Mouse (Mus musculus): Measurements from ENCODE around the gene Fam83f. TPM values are rescaled to one million over a fixed set of nuclear protein-coding genes. Genes with fewer than 3 reads are reported as not detected.

Gene Fam83f
- polyA plus RNA-seq, 1 experiment from 2014 or later = 2.6 TPM

Small RNA genes within 50 kb of the gene (microRNA-seq; reads per million reads assigned to microRNA genes)
- not detected for gene Mir6957

Other genes starting within 250 kb of the Fam83f start
- gene Enthd1, start 106.7 kb upstream of the Fam83f start, polyA plus RNA-seq (2016; fragmentation: Nextera tagmentation; extraction: Ambion mirVana) = not detected in 2 replicates
- 3.0 and 4.0 TPM in 2 replicates for gene Grap2, start 99.3 kb upstream of the Fam83f start, polyA plus RNA-seq (2016; fragmentation: Nextera tagmentation; extraction: Ambion mirVana)
- gene Tnrc6b, start 39.5 kb downstream of the Fam83f start, polyA plus RNA-seq (2016; fragmentation: Nextera tagmentation; extraction: Ambion mirVana) = 37.7 and 40.8 TPM in 2 replicates